Mouse (Mus musculus) right cerebral cortex, postnatal 25 days (tissue): ENCODE measurements around the gene Slc5a3.

Experiments used
- DNase-seq: peaks from one replicate; pipeline ENCODE4 v3.0.0; 2022

Slc5a3 gene

GRCm38 (mm10) chr16:92057852-92058643 is at the start of gene Slc5a3, which contains the start of the genes Mrps6 and Gm49711:
Slc5a3 (plus strand) TSS chr16:92058322.
Mrps6 (plus strand) TSS chr16:92058270.
Gm49711 (plus strand) TSS chr16:92058316.
- DNase-seq: peak; percentile 89

GRCm38 (mm10) chr16:92009586-92009985 is 48.5 kb upstream of the Slc5a3 start:
- DNase-seq: no peak

- no peak for DNase-seq
These were observed 41.3 kb upstream of the Slc5a3 start for GRCm38 (mm10) chr16:92016792-92017191.

GRCm38 (mm10) chr16:92019141-92020118 is 38.7 kb upstream of the Slc5a3 start:
- DNase-seq: peak; percentile 13

GRCm38 (mm10) chr16:92021656-92022400 is 36.3 kb upstream of the Slc5a3 start:
- no peak for DNase-seq

GRCm38 (mm10) chr16:92022494-92023283 is 35.4 kb upstream of the Slc5a3 start:
- no peak for DNase-seq

GRCm38 (mm10) chr16:92033286-92033685 is 24.8 kb upstream of the Slc5a3 start:
- no peak for DNase-seq

- no peak for DNase-seq
These were observed 23.4 kb upstream of the Slc5a3 start for GRCm38 (mm10) chr16:92034676-92035075.

GRCm38 (mm10) chr16:92036701-92037100 is 21.4 kb upstream of the Slc5a3 start:
- no peak for DNase-seq

- no peak for DNase-seq
These were observed 20.1 kb upstream of the Slc5a3 start for GRCm38 (mm10) chr16:92037891-92038607.

GRCm38 (mm10) chr16:92039421-92039820 is 18.7 kb upstream of the Slc5a3 start:
- no peak for DNase-seq

- no peak for DNase-seq
These were observed 18.2 kb upstream of the Slc5a3 start for GRCm38 (mm10) chr16:92039966-92040365.

- no peak for DNase-seq
These were observed 6.3 kb upstream of the Slc5a3 start for GRCm38 (mm10) chr16:92051777-92052310.

- no peak for DNase-seq
These were observed 5.6 kb upstream of the Slc5a3 start for GRCm38 (mm10) chr16:92052569-92052968.

- DNase-seq: no peak
These were observed 1.4 kb upstream of the Slc5a3 start for GRCm38 (mm10) chr16:92056711-92057110.

- DNase-seq: no peak
These were observed 668 bp upstream of the Slc5a3 start for GRCm38 (mm10) chr16:92057456-92057851.

- no peak for DNase-seq
These were observed 810 bp downstream of the Slc5a3 start for GRCm38 (mm10) chr16:92058644-92059620.

- no peak for DNase-seq
These were observed 2.1 kb downstream of the Slc5a3 start for GRCm38 (mm10) chr16:92060213-92060612.

GRCm38 (mm10) chr16:92061586-92061985 is 3.5 kb downstream of the Slc5a3 start:
- DNase-seq: no peak

GRCm38 (mm10) chr16:92062832-92063231 is 4.7 kb downstream of the Slc5a3 start:
- DNase-seq: no peak
